ENCODE assay signal across 25 mouse cellular contexts in genomic region chr12:90542361-90542760, GRCm38 (mm10).
DNase-seq lines count a peak whose midpoint lies in the region; ATAC-seq lines count a peak whose summit lies in the region.
"Had no signal": no experiment of that assay in that cellular context is flagged by ENCODE, and none has a peak within 500 bp of the region (broad histone marks: within the 10 kb centered on the region; RNA-seq: fewer than 3 reads in every experiment).

No protein-coding gene starts in this region.

- no peak overlapping the region for H3K4me3 ChIP-seq in neural tube, embryonic 15.5 days (replicated peaks)
- no peak overlapping the region for H3K4me3 ChIP-seq in kidney, embryonic 14.5 days (ENCODE audit: low read length)

- no peaks in the 10 kb centered on the region for H3K4me1 ChIP-seq in neural tube, embryonic 15.5 days
- no peaks in the 10 kb centered on the region for H3K4me1 ChIP-seq in kidney, embryonic 14.5 days (ENCODE audit: control insufficient read depth, insufficient read depth, low read length)

- no peak for ATAC-seq in neural tube, embryonic 15.5 days (ENCODE audit: low FRiP score)
- ATAC-seq in kidney, embryonic 14.5 days (ENCODE audit: low FRiP score, low TSS enrichment) = no peak
- ATAC-seq in monocyte, adult 5-6 weeks (replicated peaks; ENCODE audit: insufficient number of reproducible peaks, low FRiP score, low TSS enrichment, poor library complexity, severe bottlenecking) = no peak
- no peak for ATAC-seq in activated CD4-positive, CD25-positive, alpha-beta regulatory T cell, adult 4 months
- ATAC-seq: CD4-positive, CD25-positive, alpha-beta regulatory T cell, adult 4 months; Patski had no signal

- no peak overlapping the region for H3K4me2 ChIP-seq in neural tube, embryonic 15.5 days
- no peak overlapping the region for H3K4me2 ChIP-seq in kidney, embryonic 14.5 days (replicated peaks; ENCODE audit: low read depth, low read length)

- 78% methylated on average over 5 of the region's 5 CpGs for WGBS in neural tube, embryonic 15.5 days
- WGBS in kidney, embryonic 14.5 days = 87% methylated on average over 5 of the region's 5 CpGs

- DNase-seq in 3134 (ENCODE audit: extremely low read depth, insufficient read length, low spot score) = peak; percentile 6
- DNase-seq in 3T3-L1 (ENCODE audit: low read depth, low spot score) = peak; percentile 3
- DNase-seq in Muller cell, postnatal 12 days (ENCODE audit: inconsistent ontology term) = peak; percentile 95
- DNase-seq in skeletal muscle tissue, adult 2 months (ENCODE audit: low read depth, low spot score) = peak; percentile 8
- DNase-seq: adrenal gland, adult 2 months; adrenal gland, adult 8-10 months; adrenal gland, postnatal 10 days; adrenal gland, postnatal 14 days; adrenal gland, postnatal 25 days; adrenal gland, postnatal 36 days; B cell, adult 2 months; cerebellum, adult 11 months; cerebellum, adult 11-12 months; cerebellum, adult 18-20 months; cerebellum, adult 2 months; cerebellum, adult 8-10 months; cerebellum, adult 9-10 months had no signal

- H3K36me3 ChIP-seq in neural tube, embryonic 15.5 days = no peaks in the 10 kb centered on the region
- H3K36me3 ChIP-seq in kidney, embryonic 14.5 days (ENCODE audit: control insufficient read depth, insufficient read depth, low read length) = no peaks in the 10 kb centered on the region
- H3K36me3 ChIP-seq: G1E had no signal

- no peaks in the 10 kb centered on the region for H3K9me3 ChIP-seq in neural tube, embryonic 15.5 days (replicated peaks)
- H3K9me3 ChIP-seq in kidney, embryonic 14.5 days (ENCODE audit: control insufficient read depth, low read length) = no peaks in the 10 kb centered on the region

- no peak overlapping the region for H3K9ac ChIP-seq in neural tube, embryonic 15.5 days (replicated peaks)
- no peak overlapping the region for H3K9ac ChIP-seq in kidney, embryonic 14.5 days (ENCODE audit: low read depth, low read length)

- no peak overlapping the region for H3K27ac ChIP-seq in neural tube, embryonic 15.5 days (replicated peaks)
- no peak overlapping the region for H3K27ac ChIP-seq in kidney, embryonic 14.5 days (ENCODE audit: low read depth, low read length)

- H3K27me3 ChIP-seq in neural tube, embryonic 15.5 days (replicated peaks) = no peaks in the 10 kb centered on the region
- H3K27me3 ChIP-seq in kidney, embryonic 14.5 days (ENCODE audit: control insufficient read depth, insufficient read depth, low read length) = no peaks in the 10 kb centered on the region
- H3K27me3 ChIP-seq: CH12.LX, Patski had no signal

Comparison
In these comparisons a context has a peak if more than half of its experiments do, and no peak if none do; other contexts are left out.
1. DNase-seq: peak in every context shown above with its lines; median percentile 95 in Muller cell, postnatal 12 days; 8 in skeletal muscle tissue, adult 2 months; 6 in 3134; 3 in 3T3-L1.